Mouse (Mus musculus) lung, postnatal 0 days (tissue): ENCODE measurements around the gene Gm43518.

ENCODE experiments used
- CTCF ChIP-seq: IDR thresholded peaks from 2 replicates; pipeline ENCODE4 v1.5.1; 2016; ENCODE audit warnings: antibody characterized with exemption, mild to moderate bottlenecking
- EP300 ChIP-seq: IDR thresholded peaks from 2 replicates; pipeline ENCODE4 v1.6.1; 2016; ENCODE audit warnings: antibody characterized with exemption, mild to moderate bottlenecking, control low read depth

GRCm38 (mm10) chr5:123957213-123957612 lies 30.0 kb downstream of the Gm43518 start:
- TF ChIP-seq CTCF (no peak), EP300 (no peak)
